Mouse (Mus musculus): ENCODE data around the gene Atp5d. TPM values are rescaled to one million over a fixed set of nuclear protein-coding genes. Genes with fewer than 3 reads are reported as not detected.

Atp5d gene
- polyA plus RNA-seq, 1 experiment = 4,813 TPM

DNA sequence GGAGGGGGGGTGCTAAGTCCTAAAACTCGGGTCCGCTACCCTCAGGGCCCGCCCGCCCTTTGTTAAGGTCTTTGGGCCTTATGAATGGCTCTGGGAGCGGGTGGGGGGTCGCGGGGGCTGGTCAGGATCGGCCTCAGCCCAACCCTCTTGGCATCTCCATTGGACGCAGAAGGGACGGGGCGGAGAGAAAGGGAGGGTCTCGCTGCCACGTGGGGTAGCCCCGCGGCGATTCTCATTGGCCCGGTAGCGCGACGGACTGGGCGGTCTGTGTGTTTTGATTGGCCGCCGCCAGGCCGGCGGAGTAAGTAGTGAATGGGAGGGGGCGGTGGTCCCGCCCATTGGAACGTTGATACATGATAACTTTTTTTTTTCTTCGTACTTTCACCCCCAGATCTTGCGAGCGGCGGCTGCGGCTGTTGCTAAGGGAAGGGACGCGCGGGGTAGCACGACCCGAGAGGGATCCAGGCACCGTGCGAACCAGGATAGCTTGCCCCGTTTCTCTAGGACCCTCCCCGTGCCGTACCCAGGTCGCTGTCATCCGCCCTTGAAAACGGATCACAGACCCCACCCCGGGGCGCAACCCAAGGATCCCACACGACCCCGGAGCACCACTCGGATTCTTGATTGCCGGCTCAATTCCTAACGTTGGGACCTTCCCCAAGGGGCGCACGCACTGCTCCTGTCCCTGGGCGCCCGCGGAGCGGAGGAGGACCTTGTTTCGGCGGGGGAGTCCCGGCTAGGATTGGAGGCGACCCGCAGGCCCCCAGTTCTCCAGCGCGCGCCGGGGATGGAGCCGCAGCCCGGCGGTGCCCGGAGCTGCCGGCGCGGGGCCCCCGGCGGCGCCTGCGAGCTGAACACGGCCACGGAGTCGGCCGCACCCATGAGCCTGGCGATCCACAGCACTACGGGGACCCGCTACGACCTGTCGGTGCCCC lies 11.1 kb downstream of the Atp5d start:
- H3K4me3 ChIP-seq (ENCODE audit: low read depth, low read length) = peak overlapping the region; percentile 97
- peaks cover 62% of the 10 kb centered on the region for H3K36me3 ChIP-seq (ENCODE audit: control insufficient read depth, insufficient read depth, low read length)
- H3K4me1 ChIP-seq (ENCODE audit: control insufficient read depth, insufficient read depth, insufficient read length, low read length) = peaks cover 53% of the 10 kb centered on the region
- TF ChIP-seq CTCF (IDR thresholded peaks at IDR 0.05; ENCODE audit: extremely low read depth, insufficient read length, insufficient replicate concordance, low read depth, low read length) = no peak
- TF ChIP-seq POLR2A (IDR thresholded peaks at IDR 0.05; ENCODE audit: low read depth, low read length) = peak; percentile 66; the same call in 1 of the 2 replicates
- no peaks in the 10 kb centered on the region for H3K27me3 ChIP-seq (ENCODE audit: control insufficient read depth, insufficient read depth, low read length)
- WGBS = under 1% methylated on average over 88 of the region's 88 CpGs
- H3K27ac ChIP-seq (ENCODE audit: insufficient read depth, low read depth, low read length) = peak overlapping the region; percentile 99

DNA sequence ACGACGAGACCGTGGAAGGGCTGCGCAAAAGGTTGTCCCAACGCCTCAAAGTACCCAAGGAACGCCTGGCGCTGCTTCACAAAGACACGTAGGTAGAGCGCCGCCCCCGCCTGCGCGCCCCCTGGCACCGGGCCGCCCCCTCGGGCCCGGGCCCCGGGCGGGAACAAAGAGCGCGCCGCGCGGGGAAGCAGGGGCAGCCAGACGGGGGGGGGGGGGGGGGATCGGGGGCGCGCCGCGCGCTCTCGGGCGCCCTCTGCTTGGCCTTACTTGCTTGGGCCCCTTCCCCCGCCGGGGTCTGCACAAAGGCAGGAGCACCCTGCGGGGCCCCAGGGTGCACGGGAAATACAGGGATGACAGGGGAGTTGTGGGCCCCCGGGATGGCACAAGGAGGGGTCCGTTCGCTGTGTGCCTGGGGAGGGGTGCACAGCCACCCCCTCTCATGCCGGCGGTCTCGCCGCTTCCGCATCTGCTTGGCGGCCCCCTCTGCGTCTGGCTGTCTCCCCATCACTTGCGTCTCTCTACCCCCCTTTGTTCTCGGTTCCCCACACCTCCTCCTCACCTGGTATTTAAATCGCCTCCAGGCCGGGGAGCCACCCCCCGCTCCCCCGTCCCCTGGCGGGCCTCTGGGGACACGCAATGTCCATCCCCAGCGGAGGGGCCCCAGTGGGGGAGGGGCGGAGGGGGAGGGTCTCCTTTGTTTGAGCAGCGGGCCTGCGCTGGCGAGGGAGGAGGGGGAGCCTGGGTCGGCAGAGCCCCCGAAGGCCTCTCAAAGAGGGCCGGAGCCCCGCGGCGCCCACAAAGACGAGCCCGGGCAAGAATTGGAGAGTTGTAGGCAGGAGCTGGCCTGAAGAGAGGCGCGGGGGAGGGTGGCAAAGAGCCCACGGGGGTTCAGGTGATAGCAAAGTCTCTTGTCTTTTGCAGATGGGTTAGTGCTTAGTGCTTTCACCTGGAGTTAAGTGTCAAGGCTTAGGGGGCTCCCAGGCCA lies 12.1 kb downstream of the Atp5d start:
- peak overlapping the region; percentile 89 for H3K27ac ChIP-seq (ENCODE audit: insufficient read depth, low read depth, low read length)
- 1% methylated on average over 70 of the region's 71 CpGs for WGBS
- H3K36me3 ChIP-seq (ENCODE audit: control insufficient read depth, insufficient read depth, low read length) = peaks cover 64% of the 10 kb centered on the region
- H3K4me1 ChIP-seq (ENCODE audit: control insufficient read depth, insufficient read depth, insufficient read length, low read length) = peaks cover 51% of the 10 kb centered on the region
- peak overlapping the region; percentile 97 for H3K4me3 ChIP-seq (ENCODE audit: low read depth, low read length)
- H3K27me3 ChIP-seq (ENCODE audit: control insufficient read depth, insufficient read depth, low read length) = no peaks in the 10 kb centered on the region
- no peak for TF ChIP-seq POLR2A (IDR thresholded peaks at IDR 0.05; ENCODE audit: low read depth, low read length)
- no peak for TF ChIP-seq CTCF (IDR thresholded peaks at IDR 0.05; ENCODE audit: extremely low read depth, insufficient read length, insufficient replicate concordance, low read depth, low read length)

DNA sequence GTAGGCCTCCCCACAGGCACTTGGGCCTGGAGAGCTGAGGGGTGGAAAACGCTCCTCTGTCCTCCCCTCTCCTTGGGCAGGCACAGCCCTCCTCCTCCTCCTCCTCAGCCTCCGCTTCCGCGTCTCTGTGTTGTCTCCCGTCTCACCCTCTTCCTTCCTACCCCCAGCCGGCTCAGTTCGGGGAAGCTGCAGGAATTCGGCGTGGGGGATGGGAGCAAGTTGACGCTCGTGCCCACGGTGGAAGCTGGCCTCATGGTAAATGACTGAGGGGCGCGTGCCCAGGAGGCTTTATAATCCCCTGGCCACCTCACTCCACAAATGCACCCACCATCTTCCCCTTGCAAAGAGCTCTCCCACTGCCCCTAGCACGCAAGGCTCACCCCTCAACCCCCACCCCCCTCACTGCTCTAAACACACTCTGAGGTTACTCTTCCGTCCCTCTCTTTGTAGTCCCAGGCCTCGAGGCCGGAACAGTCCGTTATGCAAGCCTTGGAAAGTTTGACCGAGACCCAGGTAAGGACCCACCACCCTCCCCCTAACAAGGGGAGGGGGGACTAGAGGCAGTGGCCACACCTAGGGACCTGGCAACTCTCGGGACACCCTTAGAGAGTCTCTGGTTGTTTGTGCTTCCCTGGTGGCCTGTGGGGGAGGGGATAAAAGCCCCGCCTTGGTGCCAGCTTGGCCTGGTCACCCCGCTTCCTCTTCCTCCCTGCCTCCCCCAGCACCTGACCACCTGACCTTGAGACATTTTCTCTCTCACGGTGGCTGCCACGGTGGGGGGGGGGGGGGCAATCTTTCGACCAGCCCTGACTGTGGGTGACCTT lies 13.0 kb downstream of the Atp5d start:
- TF ChIP-seq POLR2A (IDR thresholded peaks at IDR 0.05; ENCODE audit: low read depth, low read length) (peak; percentile 30; the same call in 1 of the 2 replicates), CTCF (IDR thresholded peaks at IDR 0.05; ENCODE audit: extremely low read depth, insufficient read length, insufficient replicate concordance, low read depth, low read length) (no peak)
- Histone ChIP-seq H3K4me3 (ENCODE audit: low read depth, low read length) (peak overlapping the region; percentile 97), H3K4me1 (ENCODE audit: control insufficient read depth, insufficient read depth, insufficient read length, low read length) (peaks cover 50% of the 10 kb centered on the region), H3K27me3 (ENCODE audit: control insufficient read depth, insufficient read depth, low read length) (no peaks in the 10 kb centered on the region), H3K27ac (ENCODE audit: insufficient read depth, low read depth, low read length) (peak overlapping the region; percentile 87), H3K36me3 (ENCODE audit: control insufficient read depth, insufficient read depth, low read length) (peaks cover 70% of the 10 kb centered on the region)
- WGBS = 3% methylated on average over 26 of the region's 26 CpGs

DNA sequence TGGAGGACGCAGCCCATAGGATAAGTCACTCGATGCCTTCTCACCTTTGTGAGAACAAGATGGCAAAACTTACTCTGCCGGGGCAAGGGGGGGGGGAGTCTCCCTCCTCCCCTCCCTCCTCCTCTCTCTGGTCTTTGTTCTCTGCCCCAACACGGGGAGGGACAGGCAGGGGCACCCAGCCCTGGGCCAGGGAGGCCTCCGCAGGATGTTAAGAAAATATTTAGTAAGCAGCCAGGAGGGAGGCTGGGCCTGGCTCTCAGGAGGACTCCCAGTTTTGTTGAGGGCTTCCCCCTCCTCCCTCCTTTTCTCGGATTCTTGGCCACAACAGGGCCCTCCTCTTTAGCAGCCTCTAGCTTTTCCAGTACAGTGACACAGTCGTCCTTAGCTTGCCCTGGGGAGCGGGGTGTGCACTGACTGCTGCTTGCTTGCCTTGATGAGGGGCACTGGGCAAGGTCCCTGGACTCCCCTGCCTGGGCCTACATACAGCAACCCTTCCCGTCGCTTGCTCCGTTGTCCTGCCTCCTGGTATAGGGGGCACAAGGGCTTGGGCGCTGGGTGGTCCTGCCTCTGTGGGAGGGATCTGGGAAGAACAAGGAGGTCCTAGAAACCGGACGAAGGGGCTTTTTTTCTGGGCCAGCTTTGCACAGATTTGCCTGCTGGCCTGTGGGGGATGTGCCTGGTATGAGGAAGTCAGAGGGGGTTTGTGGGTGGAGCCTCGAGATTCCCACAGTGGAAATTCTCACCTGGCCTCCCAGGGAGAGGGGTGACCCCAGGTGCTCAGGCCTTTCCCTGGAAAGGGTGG lies 13.8 kb downstream of the Atp5d start:
- H3K36me3 ChIP-seq (ENCODE audit: control insufficient read depth, insufficient read depth, low read length) = peaks cover 78% of the 10 kb centered on the region
- no peaks in the 10 kb centered on the region for H3K27me3 ChIP-seq (ENCODE audit: control insufficient read depth, insufficient read depth, low read length)
- peak overlapping the region; percentile 97 for H3K4me3 ChIP-seq (ENCODE audit: low read depth, low read length)
- TF ChIP-seq CTCF (IDR thresholded peaks at IDR 0.05; ENCODE audit: extremely low read depth, insufficient read length, insufficient replicate concordance, low read depth, low read length) = no peak
- TF ChIP-seq POLR2A (IDR thresholded peaks at IDR 0.05; ENCODE audit: low read depth, low read length) = no peak
- WGBS = 28% methylated on average over 15 of the region's 15 CpGs
- H3K27ac ChIP-seq (ENCODE audit: insufficient read depth, low read depth, low read length) = peak overlapping the region; percentile 87
- H3K4me1 ChIP-seq (ENCODE audit: control insufficient read depth, insufficient read depth, insufficient read length, low read length) = peaks cover 47% of the 10 kb centered on the region

DNA sequence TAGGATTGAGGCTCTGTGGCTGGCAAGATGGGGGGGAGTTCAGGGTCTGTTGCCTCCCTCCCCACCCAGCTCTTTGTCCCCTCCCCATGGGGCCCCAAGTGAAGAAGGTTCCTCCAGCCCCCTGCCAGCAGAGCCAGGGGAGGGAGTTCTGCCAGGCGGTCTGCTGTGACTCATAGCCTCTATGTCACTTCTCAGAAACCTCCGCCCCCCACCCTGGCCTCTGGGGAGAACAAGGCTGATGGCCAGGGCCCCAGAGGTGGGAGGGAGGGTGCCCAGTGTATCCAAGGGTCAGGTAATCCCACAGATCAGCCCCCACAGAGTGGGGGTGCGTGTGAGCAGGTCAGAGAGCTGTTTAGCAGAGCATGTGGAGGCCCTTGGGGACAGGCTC lies 14.4 kb downstream of the Atp5d start:
- H3K27ac ChIP-seq (ENCODE audit: insufficient read depth, low read depth, low read length) = peak overlapping the region; percentile 87; the same call in 1 of the 2 replicates
- TF ChIP-seq POLR2A (IDR thresholded peaks at IDR 0.05; ENCODE audit: low read depth, low read length) = no peak
- TF ChIP-seq CTCF (IDR thresholded peaks at IDR 0.05; ENCODE audit: extremely low read depth, insufficient read length, insufficient replicate concordance, low read depth, low read length) = no peak
- 59% methylated on average over 3 of the region's 3 CpGs for WGBS
- H3K36me3 ChIP-seq (ENCODE audit: control insufficient read depth, insufficient read depth, low read length) = peaks cover 82% of the 10 kb centered on the region
- H3K27me3 ChIP-seq (ENCODE audit: control insufficient read depth, insufficient read depth, low read length) = no peaks in the 10 kb centered on the region
- peak overlapping the region; percentile 97; the same call in 1 of the 2 replicates for H3K4me3 ChIP-seq (ENCODE audit: low read depth, low read length)
- peaks cover 44% of the 10 kb centered on the region for H3K4me1 ChIP-seq (ENCODE audit: control insufficient read depth, insufficient read depth, insufficient read length, low read length)
